Mouse (Mus musculus) hindbrain, embryonic 11.5 days (tissue): ENCODE results near the gene Naaa. TPM values are rescaled to one million over a fixed set of nuclear protein-coding genes. Genes with fewer than 3 reads are reported as not detected.

Source experiments
- polyA plus RNA-seq: library from polyadenylated mRNA; unstranded; fragments of >200 nt; fragmentation: Nextera tagmentation; extraction: Ambion mirVana; gene quantifications from 2 replicates; pipeline ENCODE4 v1.2.1, GENCODE M21; 2014

The Naaa gene
- polyA plus RNA-seq, 1 experiment from 2014 or later = 4.7 TPM

Other genes starting within 250 kb of the Naaa start
- gene Cdkl2, start 234.3 kb downstream of the Naaa start, polyA plus RNA-seq = 1.4 and 1.7 TPM in 2 replicates
- gene G3bp2, start 194.5 kb downstream of the Naaa start, polyA plus RNA-seq = 333 and 359 TPM in 2 replicates
- gene Uso1, start 140.2 kb downstream of the Naaa start, polyA plus RNA-seq = 31.3 and 34.1 TPM in 2 replicates
- not detected in 2 replicates for gene U90926, start 62.8 kb downstream of the Naaa start, polyA plus RNA-seq
- gene Ppef2, start 21.9 kb downstream of the Naaa start, polyA plus RNA-seq = 0.53 TPM in 1 of 2 replicates, not detected in the other
- 36.3 and 49.1 TPM in 2 replicates for gene Sdad1, start 32.3 kb upstream of the Naaa start, polyA plus RNA-seq
- gene Cxcl9, start 49.9 kb upstream of the Naaa start, polyA plus RNA-seq = not detected in 2 replicates
- gene Art3, start 53.7 kb upstream of the Naaa start, polyA plus RNA-seq = 3.4 and 3.6 TPM in 2 replicates
- 0.57 and 0.71 TPM in 2 replicates for gene Cxcl10, start 70.7 kb upstream of the Naaa start, polyA plus RNA-seq
- gene Nup54, start 157.0 kb upstream of the Naaa start, polyA plus RNA-seq = 67.5 and 69.3 TPM in 2 replicates
- gene Scarb2, start 228.7 kb upstream of the Naaa start, polyA plus RNA-seq = 11.2 and 11.7 TPM in 2 replicates